Mouse (Mus musculus): ENCODE data around the gene Naga. TPM values are rescaled to one million over a fixed set of nuclear protein-coding genes. Genes with fewer than 3 reads are reported as not detected.
"Not testable (repeated sequence)": the region's sequence is repeated elsewhere in the genome, so short reads cannot be mapped to it uniquely, and the experiment has no call there.

Naga gene
- total RNA-seq (2015) (159 and 162 TPM in 2 replicates), total RNA-seq (2017) (145 and 160 TPM in 2 replicates)

DNA sequence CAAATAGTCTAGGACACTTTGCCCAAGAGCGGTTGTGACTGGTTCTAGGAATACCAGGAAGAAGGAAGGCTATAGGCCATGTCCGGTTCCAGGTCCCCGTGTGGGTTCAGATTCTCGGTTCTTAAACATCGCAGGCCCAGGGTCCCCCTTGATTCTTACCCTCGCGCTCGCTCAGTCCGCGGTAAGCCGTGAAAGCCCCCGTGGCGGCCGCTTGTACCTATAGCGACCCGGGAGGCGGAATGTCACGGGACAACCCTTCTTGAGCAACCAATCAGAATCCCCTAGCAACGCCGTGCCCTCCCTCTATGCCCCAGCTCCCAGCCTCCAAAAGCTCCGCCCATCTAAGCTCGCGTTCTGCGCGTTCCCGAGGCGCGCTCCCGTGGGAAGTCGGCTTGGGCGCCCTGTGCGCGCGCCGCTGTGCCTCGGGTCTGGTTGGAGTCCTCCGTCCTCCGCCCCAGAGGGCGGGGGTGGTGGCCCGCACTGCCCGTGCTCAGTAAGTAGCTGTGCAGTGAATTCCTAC lies at the start of gene Naga, which contains the start of the genes Pheta2 and Smdt1:
TSS of gene Naga (minus strand) at position 333 of the 520 bp plus-strand sequence.
TSS of gene Pheta2 (plus strand) at position 350 of the 520 bp plus-strand sequence.
TSS of gene Smdt1 (plus strand) at position 367 of the 520 bp plus-strand sequence.
- peak; percentile 77 for ATAC-seq (ENCODE audit: poor library complexity, severe bottlenecking)

DNA sequence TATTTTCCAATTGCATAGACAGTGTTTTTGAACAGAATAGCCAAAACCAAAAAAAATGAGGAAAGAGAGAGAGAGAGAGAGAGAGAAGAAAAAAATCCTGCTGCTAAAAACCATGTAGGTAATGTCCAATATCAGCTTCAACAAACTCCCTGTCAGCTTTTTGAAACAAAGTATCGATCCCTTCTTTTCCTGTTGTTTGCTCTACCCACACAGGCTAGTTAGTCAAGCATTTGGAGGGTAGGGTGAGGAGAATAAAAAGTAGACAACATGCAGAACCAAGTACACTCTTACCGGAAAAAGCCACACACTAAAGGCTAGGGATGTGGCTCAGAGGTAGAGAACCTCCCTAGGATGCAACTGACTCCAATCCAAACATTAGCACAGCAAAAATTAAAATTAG lies 47.0 kb upstream of the Naga start:
- ATAC-seq (ENCODE audit: poor library complexity, severe bottlenecking): no peak

DNA sequence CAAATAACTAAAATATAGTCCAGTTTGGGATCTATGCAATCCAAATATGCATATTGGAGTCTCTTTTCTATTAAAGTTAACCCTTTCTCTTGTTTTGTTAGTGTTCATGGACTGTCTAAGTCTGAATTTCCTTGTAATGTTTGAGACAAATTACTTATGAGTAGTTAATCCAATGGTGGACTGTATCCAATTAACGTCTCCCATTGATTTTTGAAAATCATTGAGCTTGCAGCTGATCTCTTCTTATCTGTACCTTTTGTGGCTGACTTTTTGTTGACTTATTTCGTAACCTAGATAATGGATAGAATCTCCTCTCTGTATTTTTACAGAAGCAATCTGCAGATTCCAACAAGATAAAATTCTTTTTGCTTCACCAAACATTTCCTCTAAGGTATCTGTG lies 43.7 kb upstream of the Naga start:
- no peak for ATAC-seq (ENCODE audit: poor library complexity, severe bottlenecking)

DNA sequence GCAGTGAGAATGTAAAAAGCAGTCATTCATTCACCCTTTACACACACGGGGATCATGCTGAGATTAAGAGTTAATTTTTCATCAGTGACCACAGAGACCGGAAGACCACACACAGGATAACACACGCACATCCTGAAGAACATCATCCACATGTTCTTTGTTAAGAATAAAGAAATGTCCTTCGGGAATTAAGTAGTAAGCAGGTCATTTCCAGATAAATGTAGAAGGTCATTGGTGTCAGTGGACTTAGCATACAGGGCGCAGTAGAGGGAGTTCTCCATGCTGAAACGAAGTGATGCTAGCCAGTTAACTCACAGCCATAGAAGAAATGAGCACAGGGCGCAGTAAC lies 42.0 kb upstream of the Naga start:
- no peak for ATAC-seq (ENCODE audit: poor library complexity, severe bottlenecking)

DNA sequence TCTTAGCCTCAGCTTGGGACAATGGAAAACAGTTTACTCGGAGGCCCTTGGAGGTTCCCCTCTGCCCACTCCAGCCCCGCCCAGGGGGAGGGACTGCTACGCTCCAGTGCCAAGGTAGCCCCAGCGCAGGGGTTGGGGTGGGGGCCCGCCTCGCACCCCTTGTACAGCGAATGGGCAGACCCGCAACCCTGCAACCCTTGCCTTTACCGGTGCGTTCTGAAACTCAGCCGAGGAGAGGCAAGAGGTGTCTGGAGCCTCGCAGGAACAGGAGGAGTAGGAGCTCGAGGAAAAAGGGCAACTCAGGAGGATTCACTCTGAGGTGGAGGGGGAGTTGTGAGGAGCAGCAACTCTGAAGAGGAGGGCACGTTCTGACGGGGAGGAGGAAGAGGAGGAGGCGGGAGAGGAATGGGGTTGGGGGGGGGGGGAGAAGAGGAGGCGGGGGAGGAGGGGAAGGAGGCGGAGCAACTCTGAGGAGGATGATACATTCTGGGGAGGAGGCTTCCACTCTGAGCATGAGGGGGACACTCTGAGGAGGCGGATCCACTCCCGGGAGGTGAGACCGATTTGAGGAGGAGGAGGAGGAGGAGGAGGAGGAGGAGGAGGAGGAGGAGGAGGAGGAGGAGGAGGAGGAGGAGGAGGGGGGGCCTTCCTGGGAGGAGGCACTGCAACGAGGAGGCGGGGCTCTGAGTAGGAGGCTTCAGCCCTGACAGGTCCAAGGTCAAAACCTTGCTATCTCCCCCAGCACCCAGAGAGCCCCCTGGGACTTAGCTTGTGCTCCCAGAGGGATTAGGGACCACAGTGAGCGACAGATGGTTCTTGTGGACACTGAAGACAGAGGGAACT lies 41.4 kb upstream of the Naga start, which contains the start of gene Cyp2d22:
TSS of gene Cyp2d22 (minus strand) at position 390 of the 843 bp plus-strand sequence.
- peak; percentile 76 for ATAC-seq (ENCODE audit: poor library complexity, severe bottlenecking)

DNA sequence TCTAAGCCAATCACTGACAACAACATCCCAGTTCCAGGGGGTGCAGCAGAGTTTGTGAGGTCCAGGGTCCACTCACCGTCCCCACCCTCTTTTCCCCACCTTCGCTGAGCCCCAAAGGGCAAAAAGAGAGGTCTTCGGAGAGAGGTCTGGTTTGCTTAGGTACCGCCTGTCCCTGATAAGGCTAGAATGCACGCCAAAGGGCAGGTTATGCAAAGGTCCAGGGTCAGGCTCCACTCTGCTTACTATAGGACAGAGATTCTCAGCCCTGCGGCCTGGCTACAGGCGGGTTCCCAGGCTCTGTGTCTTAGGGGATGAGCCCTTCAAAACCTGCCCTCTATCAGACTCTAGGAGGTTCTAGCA lies 40.8 kb upstream of the Naga start:
- no peak for ATAC-seq (ENCODE audit: poor library complexity, severe bottlenecking)

DNA sequence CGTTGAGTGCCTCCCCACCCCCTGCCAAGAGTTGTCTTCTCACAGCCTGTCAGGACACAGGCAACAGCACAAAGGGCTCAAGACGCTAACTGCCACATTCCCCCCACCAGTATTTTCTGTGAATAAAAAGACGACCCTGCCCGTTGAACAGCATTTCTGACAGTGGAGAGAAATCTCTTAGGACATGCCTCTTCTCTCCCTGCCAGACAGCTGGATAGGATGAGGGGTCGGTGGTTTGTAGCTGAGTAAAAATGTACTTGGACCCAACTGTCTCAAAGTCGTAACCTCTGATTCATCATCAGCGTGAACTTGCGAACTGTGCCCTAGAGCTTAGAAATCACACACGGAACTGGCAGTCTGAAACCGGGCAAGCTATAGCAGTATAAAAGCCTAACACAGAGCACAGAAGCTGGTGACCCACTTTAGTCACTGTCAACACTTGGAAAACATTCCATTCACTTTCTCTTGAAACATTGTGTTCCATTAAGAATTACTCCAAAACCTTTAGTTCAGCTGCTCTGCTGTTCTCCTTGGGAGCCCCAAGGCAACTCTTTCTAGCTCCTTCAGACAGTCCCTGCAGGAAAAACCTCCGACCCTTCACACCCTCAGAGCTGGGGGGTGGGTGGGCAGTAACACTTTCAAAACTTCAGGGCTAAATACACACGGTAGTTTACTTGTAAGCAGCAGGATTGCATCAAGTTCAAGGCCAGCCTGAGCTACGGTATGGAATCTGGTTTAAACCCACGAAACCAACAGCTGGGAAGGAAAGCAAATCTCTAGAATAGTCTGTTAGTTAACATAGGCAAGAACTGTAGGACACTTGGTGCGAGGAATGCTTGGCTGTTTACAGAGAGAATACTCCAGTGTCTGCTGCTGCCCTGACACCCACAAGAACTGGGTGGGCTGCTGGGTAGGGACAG lies 39.8 kb upstream of the Naga start:
- ATAC-seq (ENCODE audit: poor library complexity, severe bottlenecking): no peak

DNA sequence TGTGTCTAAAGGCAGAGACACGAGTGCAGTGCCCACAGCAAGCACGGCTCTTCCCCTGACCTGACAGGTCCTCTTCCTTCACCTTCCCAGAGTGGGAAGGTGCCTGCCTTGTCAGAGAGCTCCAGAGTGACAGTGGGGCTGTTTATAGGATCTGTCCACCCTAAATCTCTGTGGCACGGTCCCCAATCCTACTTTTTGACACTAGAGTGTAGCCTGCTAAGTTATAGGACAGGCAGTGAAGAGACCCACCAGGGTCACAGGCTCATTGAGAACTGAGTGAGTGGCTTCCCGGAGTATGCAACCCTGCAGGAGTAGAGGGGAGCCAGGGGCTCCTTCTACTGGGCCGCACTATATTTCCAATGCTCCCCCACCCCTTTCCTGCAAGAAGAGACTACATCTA lies 39.0 kb upstream of the Naga start:
- no peak for ATAC-seq (ENCODE audit: poor library complexity, severe bottlenecking)

DNA sequence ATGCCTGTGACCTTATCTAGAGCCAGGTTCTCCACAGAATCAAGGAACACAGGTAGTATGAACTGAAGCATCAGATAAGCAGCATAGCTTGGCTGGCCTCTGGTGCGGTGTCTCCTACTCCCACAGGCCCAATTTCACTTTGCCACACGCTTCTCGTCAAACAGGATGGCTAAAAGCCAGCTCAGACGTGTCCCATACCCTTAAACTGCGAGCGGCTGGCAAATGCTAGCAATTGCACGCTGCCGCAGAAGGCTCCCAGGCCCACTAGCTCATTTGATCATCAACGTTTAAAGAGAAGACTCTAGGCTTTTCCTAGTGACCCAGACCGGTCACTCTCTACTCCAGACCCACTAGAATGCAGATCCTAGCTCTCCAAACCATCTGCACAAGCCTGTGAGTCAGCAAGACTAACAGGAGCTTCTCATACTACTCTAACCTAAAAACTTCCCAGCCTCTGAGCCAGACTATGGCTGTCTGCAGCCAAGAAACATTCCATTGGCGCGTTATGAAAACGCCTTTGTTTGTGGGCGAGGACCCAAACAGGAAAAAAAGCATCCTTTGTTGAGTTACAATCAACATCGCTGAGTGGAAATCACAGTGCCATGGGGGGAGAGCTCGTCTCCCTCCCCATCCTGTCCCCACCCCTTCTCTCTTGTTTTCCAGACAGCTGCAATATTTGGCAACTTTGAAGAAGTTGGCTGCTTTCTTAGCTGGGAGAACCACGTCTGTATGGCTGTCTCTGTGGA lies 37.8 kb upstream of the Naga start:
- no peak for ATAC-seq (ENCODE audit: poor library complexity, severe bottlenecking)

DNA sequence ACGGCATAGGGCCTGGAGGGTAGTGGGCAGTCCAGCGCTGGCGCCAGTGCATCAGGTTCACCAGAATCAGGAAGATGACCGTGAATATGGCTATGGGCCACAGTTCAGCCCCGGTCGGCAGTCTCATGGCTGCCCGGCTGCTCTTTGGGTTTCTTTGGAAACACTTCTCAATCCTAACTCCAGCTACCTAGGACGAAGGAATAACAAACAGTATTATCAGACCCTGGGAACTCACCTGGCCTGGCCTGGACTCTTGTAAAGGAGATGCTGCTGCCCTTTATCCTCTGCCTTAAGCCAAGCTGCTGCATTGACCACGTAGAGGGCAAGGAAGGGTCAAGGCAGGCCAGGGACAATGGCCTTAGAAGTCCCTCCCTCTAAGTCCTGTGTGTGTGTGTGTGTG lies 37.1 kb upstream of the Naga start:
- ATAC-seq (ENCODE audit: poor library complexity, severe bottlenecking): no peak

DNA sequence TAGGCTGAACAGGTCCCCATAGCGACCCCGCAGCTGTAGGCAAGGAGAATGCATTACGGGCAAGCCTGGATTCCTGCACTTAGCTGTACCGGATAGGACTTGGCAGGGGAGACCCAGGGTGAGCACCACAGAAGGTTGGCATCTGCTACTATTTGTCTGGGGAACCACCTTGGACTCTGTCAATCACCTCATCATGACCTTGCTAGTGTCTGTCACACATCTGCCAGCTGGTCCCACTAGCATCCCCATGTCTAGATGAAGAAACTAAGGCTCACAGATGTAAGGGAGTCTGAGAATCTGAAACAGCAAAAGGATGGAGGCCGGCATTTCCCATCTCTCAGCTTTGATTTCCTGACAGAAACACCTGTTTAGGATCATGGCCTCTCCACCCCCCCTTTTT lies 35.7 kb upstream of the Naga start:
- no peak for ATAC-seq (ENCODE audit: poor library complexity, severe bottlenecking)

DNA sequence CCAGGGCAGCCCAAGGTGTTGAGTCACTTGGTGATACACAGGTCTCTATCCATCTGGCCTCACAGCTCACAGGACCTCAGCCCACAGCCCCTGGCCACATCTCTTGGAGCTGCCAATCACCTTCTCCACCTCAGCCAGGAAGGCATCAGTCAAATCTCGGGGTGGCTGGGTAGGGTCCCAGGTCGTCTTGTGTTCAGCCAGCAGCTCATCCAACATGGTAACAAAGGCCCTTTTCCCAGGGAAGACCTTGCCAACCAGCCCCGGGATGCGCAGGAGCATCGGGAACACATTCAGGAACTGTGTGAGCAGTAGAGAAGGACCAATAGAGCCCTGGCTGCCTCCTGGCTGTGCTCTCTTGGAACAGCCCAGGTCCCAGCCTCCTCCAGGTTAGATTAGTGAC lies 34.3 kb upstream of the Naga start:
- ATAC-seq (ENCODE audit: poor library complexity, severe bottlenecking): no peak

DNA sequence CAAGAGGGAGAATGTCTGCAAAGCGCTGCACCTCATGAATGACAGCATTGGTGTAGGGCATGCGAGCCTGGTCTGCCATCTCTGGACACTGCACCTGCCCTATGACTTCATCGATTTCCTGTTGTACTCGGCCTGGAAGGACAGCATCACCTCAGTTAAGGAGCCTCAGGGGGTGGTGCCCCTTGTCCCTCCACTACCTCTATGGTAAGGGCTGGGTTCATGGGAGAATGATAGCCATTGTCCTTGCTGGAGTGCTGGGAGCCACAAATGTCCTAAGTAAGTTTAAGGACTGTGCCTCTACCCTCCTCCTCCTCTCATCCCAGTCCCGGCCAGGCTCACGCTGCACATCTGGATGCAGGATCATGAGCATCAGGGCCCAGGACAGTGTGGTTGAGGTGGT lies 33.7 kb upstream of the Naga start:
- no peak for ATAC-seq (ENCODE audit: poor library complexity, severe bottlenecking)

DNA sequence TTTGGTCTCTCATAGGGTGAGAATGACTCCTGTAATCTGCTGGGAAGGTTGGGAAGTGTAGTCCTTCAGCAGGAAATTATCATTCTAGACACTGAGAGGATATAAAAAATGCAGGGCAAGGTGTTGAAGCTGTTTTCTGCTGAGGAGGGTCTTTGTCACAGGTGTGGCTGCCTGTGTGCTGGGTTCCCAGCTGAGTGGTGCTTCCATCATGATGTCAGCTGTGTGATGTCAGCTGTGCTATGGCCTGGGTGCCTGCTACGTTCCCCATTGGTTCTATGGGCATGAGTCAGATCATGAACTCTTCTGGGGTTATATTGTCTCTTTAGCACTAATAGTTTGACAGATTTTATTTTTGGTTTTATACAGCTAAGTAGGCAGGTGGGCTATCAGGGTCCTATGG lies 30.1 kb upstream of the Naga start:
- ATAC-seq (ENCODE audit: poor library complexity, severe bottlenecking): no peak

DNA sequence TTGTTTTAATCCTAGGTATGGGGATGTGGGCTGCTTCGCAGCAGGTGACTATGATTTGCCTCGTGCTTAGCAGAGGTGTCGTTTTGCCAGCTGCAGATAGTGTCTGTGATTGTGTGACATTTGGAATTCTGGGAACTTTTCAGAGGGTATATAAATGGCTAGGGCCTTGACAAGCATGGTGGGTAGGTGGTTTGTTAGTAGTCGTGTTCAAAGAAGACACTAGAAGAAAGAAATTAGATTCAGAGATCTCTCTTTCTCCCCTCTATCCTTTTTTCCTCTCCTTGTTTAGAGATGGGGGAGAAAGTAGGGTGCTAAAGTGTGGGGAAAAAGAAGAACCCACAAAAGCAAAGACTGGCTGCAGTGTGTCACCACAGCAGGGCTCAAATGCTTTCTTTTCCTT lies 29.4 kb upstream of the Naga start:
- ATAC-seq (ENCODE audit: poor library complexity, severe bottlenecking): no peak

DNA sequence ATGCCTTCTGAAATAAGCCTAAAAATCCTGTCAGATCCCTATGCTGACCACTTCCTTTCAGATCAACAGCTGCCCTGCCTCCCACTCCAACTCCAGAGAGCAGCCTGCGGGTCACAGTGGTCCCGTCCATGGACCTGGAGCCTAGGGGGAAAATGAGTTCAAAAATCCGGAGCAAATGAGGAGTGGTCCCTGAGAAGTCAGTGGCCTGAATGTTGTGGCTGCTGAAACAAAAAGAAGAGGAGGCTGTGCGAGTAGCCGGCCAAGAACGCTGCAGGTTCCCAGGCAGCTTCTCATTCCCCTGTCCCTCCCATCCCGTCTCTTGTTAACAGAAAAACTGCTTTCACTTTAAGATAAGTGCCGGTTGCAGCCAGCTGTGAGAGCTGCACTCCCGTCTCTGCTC lies 25.8 kb upstream of the Naga start:
- ATAC-seq (ENCODE audit: poor library complexity, severe bottlenecking): not testable (repeated sequence)

DNA sequence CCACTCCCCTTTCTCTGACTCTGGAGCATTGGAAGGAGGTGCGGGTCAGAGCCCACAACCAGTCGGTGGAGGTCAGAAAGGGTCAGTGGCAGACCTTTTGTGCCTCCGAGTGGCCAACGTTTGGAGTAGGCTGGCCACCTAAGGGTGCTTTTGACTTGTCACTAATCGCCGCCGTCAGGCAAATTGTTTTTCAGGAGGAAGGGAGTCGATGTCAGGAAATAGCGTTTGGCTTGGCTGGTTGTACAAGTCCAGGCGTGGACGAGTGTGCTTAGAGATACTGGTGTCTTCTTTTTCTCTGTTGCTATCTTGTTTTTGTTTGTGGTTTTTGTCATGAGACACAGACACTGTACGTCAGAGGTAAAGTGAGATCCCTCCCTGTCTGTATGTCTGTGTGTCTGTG lies 25.1 kb upstream of the Naga start:
- not testable (repeated sequence) for ATAC-seq (ENCODE audit: poor library complexity, severe bottlenecking)

DNA sequence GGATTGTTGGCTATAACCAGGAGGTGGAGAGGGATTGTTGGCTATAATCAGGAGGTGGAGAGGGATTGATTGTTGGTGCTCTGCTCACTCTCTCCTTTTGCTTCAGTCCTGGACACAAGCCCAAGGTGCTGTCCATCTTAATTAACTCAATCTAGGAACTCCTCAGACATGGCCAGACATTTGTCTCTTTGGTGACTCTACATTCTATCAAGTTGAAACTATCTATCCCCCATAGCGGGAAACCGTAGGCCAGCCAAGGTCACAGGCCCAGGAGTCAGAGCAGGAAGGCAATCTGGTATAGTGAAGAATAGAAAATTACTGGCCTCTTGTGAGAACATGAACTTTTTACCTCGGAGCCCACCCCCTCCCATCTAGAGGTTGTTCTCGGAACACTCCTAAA lies 23.5 kb upstream of the Naga start:
- no peak for ATAC-seq (ENCODE audit: poor library complexity, severe bottlenecking)

DNA sequence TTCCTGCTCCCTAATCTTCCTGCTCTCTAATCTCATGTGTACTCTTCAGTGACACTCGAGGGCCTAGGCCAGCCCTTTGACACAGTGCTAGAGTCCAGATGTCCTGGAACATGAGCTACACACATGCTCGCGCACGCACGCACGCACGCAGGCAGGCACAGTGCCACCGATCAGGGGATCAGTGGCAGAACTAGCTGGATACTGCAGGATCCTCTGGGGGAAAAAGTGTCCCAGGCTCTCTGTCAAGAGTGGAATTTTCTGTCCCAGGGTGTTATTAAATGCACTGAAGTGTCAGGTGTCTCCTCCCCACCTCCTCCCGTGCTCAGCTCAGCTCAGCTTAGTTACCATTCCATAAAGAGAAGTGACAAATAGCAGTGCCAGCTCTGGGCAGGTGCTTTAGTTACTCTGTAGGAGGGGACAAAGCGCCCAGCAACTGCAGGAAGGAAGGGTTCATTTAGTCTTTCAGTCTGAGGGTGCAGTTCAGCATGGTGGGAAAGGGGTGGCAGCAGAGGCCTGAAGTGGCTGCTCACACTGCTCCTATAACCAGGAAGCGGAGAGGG lies 22.8 kb upstream of the Naga start:
- ATAC-seq (ENCODE audit: poor library complexity, severe bottlenecking): no peak

DNA sequence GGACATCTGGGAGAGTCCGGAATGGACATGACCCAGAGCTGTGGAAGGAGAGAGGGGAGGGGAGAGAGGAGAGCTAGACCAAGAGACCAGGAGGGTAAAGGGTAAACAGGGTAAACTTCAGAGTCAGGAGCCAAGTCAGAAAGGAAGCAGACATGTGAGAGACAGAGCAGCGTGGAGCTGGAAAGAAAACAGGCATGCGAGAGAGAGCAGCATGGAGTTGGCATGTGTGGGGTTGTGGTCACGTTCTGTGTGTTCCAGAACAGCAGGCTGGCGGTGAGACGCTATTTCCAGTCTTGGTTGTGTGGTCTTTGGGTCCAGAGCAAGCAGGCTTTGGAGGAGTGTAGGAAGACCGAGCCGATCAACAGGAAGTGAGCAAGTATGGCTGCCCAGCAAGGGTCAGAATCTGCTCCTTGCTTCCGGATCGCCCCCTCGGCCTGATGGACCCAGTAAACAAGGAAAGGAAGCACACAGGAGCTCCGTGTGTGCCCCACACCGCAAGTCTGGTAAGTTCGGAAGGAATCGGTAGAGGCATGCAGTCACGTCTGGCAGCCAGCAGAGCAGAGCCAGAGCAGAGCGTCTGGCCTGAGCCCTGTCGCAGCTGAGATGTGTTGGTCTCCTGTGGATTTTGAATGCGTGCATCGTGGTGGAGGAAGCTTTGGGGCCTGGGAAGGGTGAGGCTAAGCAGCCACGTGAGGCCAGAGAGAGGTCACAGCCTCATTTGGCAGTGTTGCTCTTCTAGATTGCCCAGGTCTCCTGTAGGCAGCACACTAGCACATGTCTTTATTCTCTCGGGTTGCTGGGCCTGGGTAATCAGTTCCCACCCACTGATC lies 19.9 kb upstream of the Naga start:
- ATAC-seq (ENCODE audit: poor library complexity, severe bottlenecking): no peak

Data from megakaryocyte, adult 5-6 weeks (primary cell).